Mouse (Mus musculus) ES-Bruce4 (cell line): ENCODE measurements around the gene St6galnac3.
"Not testable (repeated sequence)": the region's sequence is repeated elsewhere in the genome, so short reads cannot be mapped to it uniquely, and the experiment has no call there.

Source experiments
- EP300 ChIP-seq: IDR thresholded peaks from 2 replicates; pipeline ENCODE4 v1.6.1; 2011; ENCODE audit warnings: low read depth, low read length; ENCODE audit not compliant: insufficient read depth
- POLR2A ChIP-seq: IDR thresholded peaks from one replicate; pipeline ENCODE4 v1.8.1; 2011; ENCODE audit warnings: low read length; ENCODE audit not compliant: insufficient read depth

DNA sequence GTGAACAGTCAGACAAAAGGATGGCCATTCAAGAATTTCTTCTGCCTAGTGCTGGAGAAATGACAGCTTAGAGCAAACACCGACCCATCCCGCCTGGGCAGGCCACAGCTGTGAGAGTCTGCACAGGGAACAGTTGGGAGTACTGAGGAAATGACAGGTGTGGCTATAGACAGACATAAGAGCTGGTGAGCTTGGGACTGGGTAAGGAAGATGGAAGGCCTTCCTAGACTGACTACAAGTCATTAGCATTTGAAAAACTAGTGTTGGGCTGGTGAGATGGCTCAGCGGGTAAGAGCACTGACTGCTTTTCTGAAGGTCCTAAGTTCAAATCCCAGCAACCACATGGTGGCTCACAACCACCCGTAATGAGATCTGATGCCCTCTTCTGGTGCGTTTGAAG is 340.3 kb downstream of the St6galnac3 start:
- not testable (repeated sequence) for TF ChIP-seq POLR2A, EP300
